ENCODE assay signal across 10 mouse cellular contexts in the genomic region with DNA sequence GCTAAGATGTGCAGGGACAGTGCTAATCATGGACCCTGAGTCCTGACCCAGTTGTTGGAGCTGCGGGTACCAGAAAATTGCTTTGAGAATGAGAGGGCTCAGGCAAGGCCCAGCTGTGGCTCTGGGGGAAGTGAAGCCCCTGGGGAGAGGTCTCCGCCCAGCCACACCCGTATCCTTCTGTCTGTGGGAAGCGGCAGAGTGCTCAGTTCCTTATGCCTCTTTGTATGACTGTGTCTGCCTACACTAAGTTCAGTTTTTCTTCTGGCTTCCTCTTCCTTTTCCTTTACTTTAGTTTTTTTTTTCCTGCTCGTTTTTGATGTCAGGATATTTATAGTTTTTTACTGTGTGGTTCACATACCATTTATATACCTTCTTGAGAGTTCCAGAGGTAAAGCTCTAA. TPM values are rescaled to one million over a fixed set of nuclear protein-coding genes. Genes with fewer than 3 reads are reported as not detected.
DNase-seq lines count a peak whose midpoint lies in the region; ATAC-seq lines count a peak whose summit lies in the region.
"Had no signal": no experiment of that assay in that cellular context is flagged by ENCODE, and none has a peak within 500 bp of the region (broad histone marks: within the 10 kb centered on the region; RNA-seq: fewer than 3 reads in every experiment).

No protein-coding gene starts in this region.

- H3K9ac ChIP-seq in heart, embryonic 12.5 days, result no peak overlapping the region
- H3K9ac ChIP-seq in neural tube, embryonic 13.5 days, result no peak overlapping the region

- H3K9me3 ChIP-seq in heart, embryonic 12.5 days (replicated peaks), result no peaks in the 10 kb centered on the region
- H3K9me3 ChIP-seq in neural tube, embryonic 13.5 days, result no peaks in the 10 kb centered on the region

- H3K4me3 ChIP-seq in heart, embryonic 12.5 days, result no peak overlapping the region
- no peak overlapping the region for H3K4me3 ChIP-seq in neural tube, embryonic 13.5 days
- H3K4me3 ChIP-seq: left cerebral cortex, adult 2 months had no signal

- no peak for ATAC-seq in heart, embryonic 12.5 days (ENCODE audit: insufficient number of reproducible peaks, low FRiP score)
- ATAC-seq in neural tube, embryonic 13.5 days (ENCODE audit: low read depth), result no peak

- H3K4me2 ChIP-seq in heart, embryonic 12.5 days, result no peak overlapping the region
- no peak overlapping the region for H3K4me2 ChIP-seq in neural tube, embryonic 13.5 days

- peaks cover 3% of the 10 kb centered on the region; the same call in 1 of the 2 replicates for H3K4me1 ChIP-seq in heart, embryonic 12.5 days (replicated peaks)
- no peaks in the 10 kb centered on the region; the same call in 1 of the 2 replicates for H3K4me1 ChIP-seq in neural tube, embryonic 13.5 days (replicated peaks)

- DNase-seq in heart, adult 11 months, result peak; percentile 98
- DNase-seq in neural tube, embryonic 10.5 days (ENCODE audit: extremely low spot score, low spot score), result no peak
- DNase-seq in heart, postnatal 14 days, result peak; percentile 42 to 44
- no peak for DNase-seq in urinary bladder, postnatal 25 days (ENCODE audit: low spot score)
- no peak for DNase-seq in left cerebral cortex, postnatal 4 days
- no peak for DNase-seq in thymus, postnatal 10 days (ENCODE audit: low spot score in 2 of 2)
- DNase-seq: adrenal gland, postnatal 10 days had no signal

- intact Hi-C loops in heart, postnatal 14 days (cut with DNase I), result loop anchor here (5.0 kb wide), 2 partner anchors 59 to 229 kb away; partner anchors contain the start of gene Adora2a
- intact Hi-C loops in left cerebral cortex, postnatal 4 days (cut with DNase I), result no loop called here

- no peak overlapping the region for H3K27ac ChIP-seq in heart, embryonic 12.5 days (ENCODE audit: poor library complexity, severe bottlenecking)
- peak overlapping the region; percentile 54; the same call in 1 of the 2 replicates for H3K27ac ChIP-seq in neural tube, embryonic 13.5 days (replicated peaks)
- H3K27ac ChIP-seq: left cerebral cortex, adult 2 months had no signal

- 69% methylated on average over 5 of the region's 5 CpGs for WGBS in heart, embryonic 12.5 days
- WGBS in neural tube, embryonic 13.5 days, result 56% methylated on average over 5 of the region's 5 CpGs

- no peaks in the 10 kb centered on the region for H3K27me3 ChIP-seq in heart, embryonic 12.5 days (replicated peaks)
- no peaks in the 10 kb centered on the region for H3K27me3 ChIP-seq in neural tube, embryonic 13.5 days

- H3K36me3 ChIP-seq in heart, embryonic 12.5 days, result peaks cover 44% of the 10 kb centered on the region
- peaks cover 60% of the 10 kb centered on the region for H3K36me3 ChIP-seq in neural tube, embryonic 13.5 days

RNA-seq across cellular contexts. Expression of gene Specc1l, which starts 46.4 kb away (rescaled TPM):
- polyA plus RNA-seq in heart, embryonic 12.5 days (2016; fragmentation: Nextera tagmentation; extraction: Ambion mirVana), result 30.2 and 32.1 TPM in 2 replicates
- 28.3 and 33.6 TPM in 2 replicates for polyA plus RNA-seq in neural tube, embryonic 13.5 days (2015; fragmentation: Nextera tagmentation; extraction: Ambion mirVana)
- 10 to 100 TPM; 38.3 to 42.9 TPM for total RNA-seq in heart, postnatal 14 days (2021)
- total RNA-seq in left cerebral cortex, postnatal 4 days (2021), result 10 to 100 TPM; 53.3 to 58.4 TPM

RNA-seq across cellular contexts. Expression of gene Adora2a, which starts 58.4 kb away (rescaled TPM):
- polyA plus RNA-seq in heart, embryonic 12.5 days (2016; fragmentation: Nextera tagmentation; extraction: Ambion mirVana), result 3.1 and 3.7 TPM in 2 replicates
- 4.4 and 4.9 TPM in 2 replicates for polyA plus RNA-seq in neural tube, embryonic 13.5 days (2015; fragmentation: Nextera tagmentation; extraction: Ambion mirVana)
- 10 to 100 TPM; 13.2 to 15.2 TPM for total RNA-seq in heart, postnatal 14 days (2021)
- 10 to 100 TPM; 10.2 to 13.5 TPM for total RNA-seq in left cerebral cortex, postnatal 4 days (2021)

Comparison
In these comparisons a context has a peak if more than half of its experiments do, and no peak if none do; other contexts are left out.
1. DNase-seq: peak in heart, adult 11 months (single experiment) and heart, postnatal 14 days (2 of 2); none in neural tube, embryonic 10.5 days (single experiment), urinary bladder, postnatal 25 days (single experiment), left cerebral cortex, postnatal 4 days (single experiment) and thymus, postnatal 10 days (0 of 2).